Mouse (Mus musculus) heart, adult 2 months (tissue): ENCODE measurements around the gene Nenf. TPM values are rescaled to one million over a fixed set of nuclear protein-coding genes. Genes with fewer than 3 reads are reported as not detected.

ENCODE experiments used
- DNase-seq, 2 experiments: peaks; one replicate each; pipeline ENCODE4 v3.0.0; 2021
- H3K27ac ChIP-seq: fragments of 200-600 bp; 2 replicates; pipeline ENCODE4 v1.8.1; 2022
- H3K27me3 ChIP-seq: fragments of 200-500 bp; 2 replicates; pipeline ENCODE4 v1.6.1; 2012; ENCODE audit warnings: mild to moderate bottlenecking, low read length, inconsistent platforms, mixed read lengths; ENCODE audit not compliant: control insufficient read depth, insufficient read depth
- H3K36me3 ChIP-seq: fragments of 200-500 bp; 2 replicates; pipeline ENCODE4 v1.6.1; 2012; ENCODE audit warnings: low read length, inconsistent platforms; ENCODE audit not compliant: control insufficient read depth, insufficient read depth
- H3K4me1 ChIP-seq: fragments of 200-500 bp; 2 replicates; pipeline ENCODE4 v1.6.1; 2011; ENCODE audit warnings: low read length; ENCODE audit not compliant: control insufficient read depth, insufficient read depth
- H3K4me3 ChIP-seq: fragments of 200-600 bp; 2 replicates; pipeline ENCODE4 v1.8.1; 2022
- H3K79me2 ChIP-seq: fragments of 200-500 bp; replicated peaks from 2 replicates; pipeline ENCODE4 v1.6.1; 2012; ENCODE audit warnings: mild to moderate bottlenecking, inconsistent platforms, low read length, moderate library complexity, mixed read lengths; ENCODE audit not compliant: control insufficient read depth, insufficient read depth
- H3K9ac ChIP-seq: fragments of 200-500 bp; 2 replicates; pipeline ENCODE4 v1.6.1; 2012; ENCODE audit warnings: low read depth, mild to moderate bottlenecking, control low read depth, inconsistent platforms, low read length, mixed read lengths
- CTCF ChIP-seq: fragments of 200-600 bp; IDR thresholded peaks from 2 replicates; pipeline ENCODE4 v1.8.1; 2022; ENCODE audit warnings: antibody characterized with exemption, mild to moderate bottlenecking, moderate library complexity
- EP300 ChIP-seq: fragments of 200-500 bp; IDR thresholded peaks from 2 replicates; pipeline ENCODE4 v1.6.1; 2011; ENCODE audit warnings: low read depth, low read length, control low read depth; ENCODE audit not compliant: insufficient read depth
- POLR2A ChIP-seq: fragments of 200-500 bp; IDR thresholded peaks from 2 replicates; pipeline ENCODE4 v1.6.1; 2011; ENCODE audit warnings: mild to moderate bottlenecking, low read depth, low read length, control low read depth; ENCODE audit not compliant: insufficient read depth
- WGBS: fragments of 180-500 bp; shearing (Covaris S2); methylation state at CpG from one replicate; pipeline ENCODE4 v1.1.7; 2018; 5-methylcytosine and 5-hydroxymethylcytosine counted together
- intact Hi-C: fragments of 180-260 bp; cut with DNase I; formaldehyde crosslinking; loops from one replicate; pipeline ENCODE4 v1.15.1; 2025
- polyA plus RNA-seq: library from polyadenylated mRNA; depleted of rRNA; stranded (reverse); fragments of >200 nt; gene quantifications from 2 replicates; pipeline ENCODE4 v1.2.3, GENCODE M21; 2012; rRNA removed
- total RNA-seq, 2 experiments: library from RNA; stranded (reverse); gene quantifications; 2 replicates each; pipeline ENCODE4 v1.2.3; 2021

The Nenf gene
- total and polyA plus RNA-seq, 3 experiments, result 95.9 to 182 (median 107) TPM

DNA sequence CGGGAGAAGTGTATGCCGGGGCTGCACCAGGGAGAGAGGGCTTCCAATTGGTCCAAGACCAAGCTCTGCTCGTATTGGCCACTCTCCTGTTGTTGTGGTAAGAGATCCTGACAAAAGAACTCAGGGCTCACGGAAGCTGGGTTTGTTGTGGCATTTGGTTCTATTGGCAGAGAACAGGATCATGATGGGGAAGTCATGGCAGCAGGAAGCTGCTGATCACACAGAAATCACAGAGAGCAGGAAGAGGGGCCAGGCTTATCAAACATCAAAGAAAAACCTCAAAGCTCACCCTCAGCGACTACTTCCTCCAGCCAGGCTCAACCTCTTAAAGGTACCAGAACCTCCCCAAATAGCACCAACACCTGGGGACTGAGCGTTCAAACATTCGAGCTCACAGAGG, 58.9 kb downstream of the Nenf start:
- WGBS, result 27% methylated on average over 7 of the region's 7 CpGs
- no peaks in the 10 kb centered on the region for H3K27me3 ChIP-seq
- H3K9ac ChIP-seq, result no peak overlapping the region
- H3K4me3 ChIP-seq, result no peak overlapping the region
- peaks cover 16% of the 10 kb centered on the region for H3K4me1 ChIP-seq
- no peak for TF ChIP-seq CTCF
- no peak for TF ChIP-seq POLR2A
- TF ChIP-seq EP300, result no peak
- intact Hi-C loops, result no loop called here
- no peaks in the 10 kb centered on the region for H3K36me3 ChIP-seq
- no peak overlapping the region for H3K27ac ChIP-seq
- no peaks in the 10 kb centered on the region for H3K79me2 ChIP-seq
- DNase-seq, result peak in 1 of 2 experiments; percentile 26

DNA sequence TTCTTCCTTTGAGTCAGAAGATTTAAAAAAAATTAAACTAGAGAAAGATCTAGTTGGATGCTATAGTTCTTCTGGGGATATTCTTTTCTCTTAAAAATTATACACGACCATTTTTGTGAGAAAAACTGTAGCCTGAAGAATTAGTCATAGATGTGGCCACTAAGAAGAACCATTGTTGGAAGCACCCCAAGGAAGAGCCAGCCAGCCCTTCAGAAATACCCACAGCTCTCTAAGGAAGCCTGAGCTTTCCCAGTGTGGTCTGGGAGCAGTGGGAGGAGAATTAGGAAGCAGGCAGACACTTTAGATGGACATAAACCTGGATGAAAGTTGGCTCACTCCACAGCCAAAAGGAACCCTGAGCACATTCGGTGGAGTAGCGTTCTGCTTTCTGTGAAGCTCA, 59.5 kb downstream of the Nenf start:
- no peaks in the 10 kb centered on the region for H3K36me3 ChIP-seq
- no peak for TF ChIP-seq CTCF
- no peak for TF ChIP-seq EP300
- no peak for TF ChIP-seq POLR2A
- H3K27ac ChIP-seq, result no peak overlapping the region
- H3K79me2 ChIP-seq, result no peaks in the 10 kb centered on the region
- WGBS, result 40% methylated on average over 3 of the region's 3 CpGs
- no peak for DNase-seq
- H3K4me1 ChIP-seq, result peaks cover 16% of the 10 kb centered on the region
- intact Hi-C loops, result no loop called here
- no peaks in the 10 kb centered on the region for H3K27me3 ChIP-seq
- H3K9ac ChIP-seq, result no peak overlapping the region
- H3K4me3 ChIP-seq, result no peak overlapping the region

DNA sequence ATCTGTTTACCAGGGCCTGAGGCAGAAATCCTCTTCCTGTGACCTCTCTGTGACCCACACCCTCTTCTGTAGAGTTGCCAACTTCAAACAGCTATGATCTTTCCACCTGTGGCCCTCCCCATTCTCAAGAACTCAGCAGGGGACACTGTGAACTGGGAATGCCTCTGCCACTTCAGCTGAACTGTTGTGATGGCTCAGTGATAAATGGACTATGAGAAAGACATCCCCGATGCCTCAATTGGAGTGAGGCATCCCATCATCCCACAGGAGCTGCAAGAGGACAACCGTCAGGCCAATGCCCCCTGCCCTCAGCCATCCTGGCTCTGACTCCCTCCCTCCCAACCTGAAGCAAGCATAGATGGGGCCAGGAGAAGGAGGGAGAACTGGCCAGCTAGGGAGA, 60.0 kb downstream of the Nenf start:
- H3K27me3 ChIP-seq, result no peaks in the 10 kb centered on the region
- no peak overlapping the region for H3K27ac ChIP-seq
- no peak for TF ChIP-seq CTCF
- no peaks in the 10 kb centered on the region for H3K79me2 ChIP-seq
- intact Hi-C loops, result no loop called here
- no peak overlapping the region for H3K9ac ChIP-seq
- no peak overlapping the region for H3K4me3 ChIP-seq
- no peak for DNase-seq
- no peaks in the 10 kb centered on the region for H3K36me3 ChIP-seq
- H3K4me1 ChIP-seq, result peaks cover 16% of the 10 kb centered on the region
- 79% methylated on average over 2 of the region's 2 CpGs for WGBS

GRCm38 (mm10) chr1:191257351-191257771, 60.6 kb downstream of the Nenf start:
- Histone ChIP-seq H3K27ac (no peak overlapping the region), H3K4me3 (no peak overlapping the region), H3K9ac (no peak overlapping the region), H3K79me2 (no peaks in the 10 kb centered on the region), H3K36me3 (no peaks in the 10 kb centered on the region), H3K4me1 (peaks cover 16% of the 10 kb centered on the region), H3K27me3 (no peaks in the 10 kb centered on the region)
- TF ChIP-seq EP300 (no peak), POLR2A (no peak), CTCF (no peak)
- intact Hi-C loops, result no loop called here
- WGBS, result 47% methylated on average over 3 of the region's 3 CpGs
- no peak for DNase-seq

Other genes starting within 250 kb of the Nenf start
- gene Batf3, start 220.3 kb downstream of the Nenf start, total RNA-seq, result under 1 TPM in 1 of 2 experiments, not detected in 1; 0.60 TPM
- gene Batf3, start 220.3 kb downstream of the Nenf start, polyA plus RNA-seq, result 1.3 and 1.8 TPM in 2 replicates
- gene Fam71a, start 153.4 kb downstream of the Nenf start, total RNA-seq, result not detected
- not detected in 2 replicates for gene Fam71a, start 153.4 kb downstream of the Nenf start, polyA plus RNA-seq
- gene Atf3, start 100.2 kb downstream of the Nenf start, total RNA-seq, result 10 to 100 TPM; 11.0 to 11.5 TPM
- gene Atf3, start 100.2 kb downstream of the Nenf start, polyA plus RNA-seq, result 3.6 and 7.1 TPM in 2 replicates
- gene Tmem206, start 7.7 kb upstream of the Nenf start, total RNA-seq, result 1 to 10 TPM; 3.3 to 3.6 TPM
- 3.9 and 6.0 TPM in 2 replicates for gene Tmem206, start 7.7 kb upstream of the Nenf start, polyA plus RNA-seq
- gene Ppp2r5a, start 85.1 kb upstream of the Nenf start, total RNA-seq, result 100 to 1,000 TPM; 105 to 110 TPM
- gene Ppp2r5a, start 85.1 kb upstream of the Nenf start, polyA plus RNA-seq, result 53.7 and 79.2 TPM in 2 replicates